Mouse (Mus musculus) bone marrow, adult 2 months (tissue): ENCODE measurements around the gene Alpl.

Experiments used
- CTCF ChIP-seq: fragments of 200-500 bp; IDR thresholded peaks from 2 replicates; pipeline ENCODE4 v1.5.1; 2011; ENCODE audit warnings: low read length, control low read depth; ENCODE audit not compliant: control insufficient read depth, insufficient read depth
- POLR2A ChIP-seq: fragments of 200-500 bp; IDR thresholded peaks from 2 replicates; pipeline ENCODE4 v1.6.1; 2011; ENCODE audit warnings: low read depth, mild to moderate bottlenecking, control low read depth, low read length, borderline replicate concordance; ENCODE audit not compliant: control insufficient read depth

GRCm38 (mm10) chr4:137837792-137838191 is 41.6 kb upstream of the Alpl start:
- TF ChIP-seq POLR2A, result no peak
- TF ChIP-seq CTCF, result no peak
